Mouse (Mus musculus) MEL (cell line): ENCODE results near the gene Lrrn4cl.

Source experiments
- CHD2 ChIP-seq: IDR thresholded peaks from 2 replicates; pipeline ENCODE4 v1.6.1; 2011; ENCODE audit warnings: low read length, improper control_type of control experiment
- ETS1 ChIP-seq: IDR thresholded peaks from 2 replicates; pipeline ENCODE4 v1.6.1; 2012; ENCODE audit warnings: low read depth, mild to moderate bottlenecking, inconsistent platforms, low read length, improper control_type of control experiment, moderate library complexity
- GATA1 ChIP-seq: IDR thresholded peaks from 2 replicates; pipeline ENCODE4 v1.6.1; 2011; ENCODE audit warnings: low read depth, low read length, improper control_type of control experiment
- KAT2A ChIP-seq: conservative IDR thresholded peaks from 2 replicates; pipeline ENCODE4 v1.6.1; 2012; ENCODE audit warnings: low read depth, low read length, improper control_type of control experiment, inconsistent platforms
- MAX ChIP-seq: IDR thresholded peaks from 2 replicates; pipeline ENCODE4 v1.6.1; 2011; ENCODE audit warnings: low read length, improper control_type of control experiment
- MAZ ChIP-seq: IDR thresholded peaks from 2 replicates; pipeline ENCODE4 v1.6.1; 2012; ENCODE audit warnings: low read depth, mild to moderate bottlenecking, inconsistent platforms, low read length, improper control_type of control experiment
- NRF1 ChIP-seq: IDR thresholded peaks from 2 replicates; pipeline ENCODE4 v1.6.1; 2014; ENCODE audit warnings: low read depth, mild to moderate bottlenecking, inconsistent platforms, low read length, improper control_type of control experiment, moderate library complexity; ENCODE audit not compliant: poor library complexity, insufficient read depth, severe bottlenecking
- POLR2A ChIP-seq, 2 experiments: IDR thresholded peaks; 2 replicates each; pipeline ENCODE4 v1.6.1; 2011 to 2012; ENCODE audit warnings: low read length in 2 of 2, mild to moderate bottlenecking in 2 of 2, control low read depth in 1 of 2, improper control_type of control experiment in 1 of 2, low read depth in 1 of 2, moderate library complexity in 1 of 2; ENCODE audit not compliant: control insufficient read depth in 1 of 2, insufficient read depth in 1 of 2, poor library complexity in 1 of 2
- UBTF ChIP-seq: IDR thresholded peaks from 2 replicates; pipeline ENCODE4 v1.6.1; 2012; ENCODE audit warnings: low read depth, mild to moderate bottlenecking, inconsistent platforms, low read length, improper control_type of control experiment, moderate library complexity, borderline replicate concordance; ENCODE audit not compliant: insufficient read depth
- ZKSCAN1 ChIP-seq: IDR thresholded peaks from 2 replicates; pipeline ENCODE4 v1.6.1; 2012; ENCODE audit warnings: low read depth, mild to moderate bottlenecking, inconsistent platforms, low read length, improper control_type of control experiment, moderate library complexity

DNA sequence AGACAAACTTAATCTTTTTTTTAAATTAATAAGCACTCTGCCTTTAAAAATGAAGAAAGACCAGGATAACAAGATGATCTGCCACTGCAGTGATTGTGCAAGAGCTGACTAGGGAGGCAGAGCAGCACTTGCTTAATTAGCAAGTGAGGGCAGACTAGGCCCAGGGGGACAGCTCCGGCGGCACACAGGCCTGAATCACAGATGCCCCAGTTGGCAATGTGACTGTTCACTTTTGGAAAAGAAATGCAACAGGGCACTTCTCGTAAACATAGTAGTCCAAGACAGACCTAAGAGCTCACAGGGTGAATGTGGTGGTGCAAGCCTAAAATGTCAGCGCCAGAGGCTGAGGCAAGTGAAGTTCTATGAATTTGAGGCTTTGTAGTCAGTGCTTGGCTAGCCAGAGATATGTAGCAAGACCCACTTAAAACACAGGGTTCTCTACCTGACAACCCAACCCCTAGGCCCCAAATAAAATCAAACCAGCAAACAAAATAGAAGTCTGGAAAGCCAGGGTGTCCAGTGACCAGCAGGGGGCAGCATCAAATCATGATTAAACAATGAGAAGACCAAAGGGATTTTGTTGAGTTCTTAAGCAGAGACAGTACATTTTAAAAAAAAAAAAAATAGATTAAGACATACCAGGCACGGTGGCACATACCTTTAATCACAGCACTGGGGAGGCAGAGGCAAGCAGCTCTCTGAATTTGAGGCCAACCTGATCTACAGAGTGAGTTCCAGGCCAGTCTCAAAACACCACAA is 6.0 kb upstream of the Lrrn4cl start:
- TF ChIP-seq POLR2A (IDR thresholded peaks at IDR 0.05; ENCODE audit: control insufficient read depth in 1 of 2, insufficient read depth in 1 of 2, low read depth in 1 of 2, low read length in 2 of 2, poor library complexity in 1 of 2) (no peak), CHD2 (no peak), MAX (no peak), ZKSCAN1 (no peak), NRF1 (no peak), KAT2A (no peak), GATA1 (no peak), UBTF (no peak), MAZ (no peak), ETS1 (no peak)
